Mouse (Mus musculus): Measurements from ENCODE around the gene Cox19. TPM values are rescaled to one million over a fixed set of nuclear protein-coding genes. Genes with fewer than 3 reads are reported as not detected.

Cox19 gene
- total and polyA plus RNA-seq, 3 experiments: 82.8 to 112 (median 94.8) TPM

DNA sequence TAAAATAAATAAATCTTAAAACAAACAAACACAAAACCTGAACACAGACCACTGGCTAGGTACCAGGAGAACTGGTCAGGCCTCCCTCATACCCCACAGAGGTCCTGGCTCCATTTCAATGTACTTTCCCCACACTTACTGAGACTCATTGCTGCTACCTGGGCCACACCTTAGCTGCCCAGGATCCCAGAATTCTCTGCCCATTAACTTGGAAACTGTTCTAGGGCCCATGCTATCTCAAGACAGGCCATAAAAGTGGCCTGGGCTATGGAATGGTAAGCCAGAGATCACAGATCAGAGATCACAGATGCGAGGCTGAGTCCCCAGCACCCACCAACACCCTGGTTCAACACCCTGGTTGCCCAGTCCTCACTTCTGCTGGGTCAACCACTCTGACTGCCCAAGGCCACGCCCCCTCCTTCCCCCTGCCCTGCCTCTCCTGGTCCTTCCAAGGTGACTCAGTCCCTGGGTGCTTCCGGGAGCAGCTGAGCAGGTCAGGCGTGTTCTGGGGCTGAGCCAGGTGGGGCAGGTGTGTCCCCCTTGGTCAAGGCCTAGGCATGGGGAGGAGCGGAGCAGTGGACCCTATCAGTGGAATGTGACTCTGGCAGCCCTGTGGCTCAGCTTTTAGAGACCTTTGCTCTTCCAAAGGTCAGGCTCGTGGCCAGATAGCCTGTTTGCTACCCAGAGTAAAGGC lies 34.1 kb downstream of the Cox19 start:
- no peak for TF ChIP-seq EP300 (IDR thresholded peaks at IDR 0.05; ENCODE audit: insufficient read depth, low read depth, low read length)
- no peak for TF ChIP-seq CTCF (IDR thresholded peaks at IDR 0.05)
- no peak for TF ChIP-seq POLR2A (IDR thresholded peaks at IDR 0.05; ENCODE audit: insufficient read depth, low read depth, low read length)
- no peaks in the 10 kb centered on the region for H3K36me3 ChIP-seq (ENCODE audit: control insufficient read depth, insufficient read depth, low read length)
- H3K27me3 ChIP-seq (ENCODE audit: control insufficient read depth, insufficient read depth, low read length): no peaks in the 10 kb centered on the region
- H3K27ac ChIP-seq: no peak overlapping the region
- H3K9ac ChIP-seq (ENCODE audit: low read depth, low read length): no peak overlapping the region
- WGBS: 77% methylated on average over 6 of the region's 6 CpGs
- DNase-seq: no peak
- no peaks in the 10 kb centered on the region for H3K79me2 ChIP-seq (replicated peaks; ENCODE audit: control insufficient read depth, insufficient read depth, low read length)
- H3K4me3 ChIP-seq: no peak overlapping the region
- no peaks in the 10 kb centered on the region; the same call in 1 of the 2 replicates for H3K4me1 ChIP-seq (ENCODE audit: control insufficient read depth, insufficient read depth, low read length)
- intact Hi-C loops (cut with DNase I): no loop called here

DNA sequence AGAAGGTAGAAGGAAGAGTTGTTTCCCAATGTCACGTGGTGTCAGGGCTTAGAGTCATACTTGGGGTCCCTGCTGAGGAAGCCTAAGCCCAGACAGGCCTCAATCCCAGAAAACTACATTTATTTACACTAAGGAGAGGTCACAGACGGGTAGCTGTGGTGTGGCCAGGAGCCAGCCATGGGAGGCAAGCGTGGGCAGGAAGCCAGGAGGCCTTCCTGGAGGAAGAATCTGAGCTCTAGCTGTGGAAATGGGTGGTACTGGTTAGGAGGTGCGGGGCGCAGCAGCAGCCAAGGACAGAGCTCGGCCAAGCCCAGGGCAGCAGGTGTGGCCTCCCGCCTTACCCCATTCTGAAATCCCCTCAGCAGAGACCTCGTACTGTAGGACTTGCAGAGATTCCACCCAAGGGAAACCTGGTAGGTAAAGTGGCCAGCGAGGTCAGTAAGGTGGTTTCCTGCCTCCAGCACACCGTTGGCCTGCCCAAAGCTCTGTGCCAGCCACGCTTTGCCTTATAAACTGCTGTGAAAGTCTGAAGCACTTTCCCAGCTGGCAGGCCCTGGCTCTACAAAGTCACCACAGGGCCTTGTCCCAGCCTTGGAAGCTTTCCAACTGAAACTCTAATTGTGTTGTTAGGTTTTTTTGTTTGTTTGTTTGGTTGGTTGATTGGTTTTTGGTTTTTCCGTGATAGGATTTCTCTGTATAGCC lies 36.1 kb downstream of the Cox19 start:
- Histone ChIP-seq H3K4me3 (no peak overlapping the region), H3K79me2 (replicated peaks; ENCODE audit: control insufficient read depth, insufficient read depth, low read length) (no peaks in the 10 kb centered on the region), H3K27me3 (ENCODE audit: control insufficient read depth, insufficient read depth, low read length) (no peaks in the 10 kb centered on the region), H3K36me3 (ENCODE audit: control insufficient read depth, insufficient read depth, low read length) (no peaks in the 10 kb centered on the region), H3K4me1 (ENCODE audit: control insufficient read depth, insufficient read depth, low read length) (no peaks in the 10 kb centered on the region; the same call in 1 of the 2 replicates), H3K9ac (ENCODE audit: low read depth, low read length) (no peak overlapping the region), H3K27ac (no peak overlapping the region)
- DNase-seq: no peak
- 76% methylated on average over 12 of the region's 12 CpGs for whole genome bisulfite sequencing
- no peak for TF ChIP-seq EP300 (IDR thresholded peaks at IDR 0.05; ENCODE audit: insufficient read depth, low read depth, low read length)
- TF ChIP-seq POLR2A (IDR thresholded peaks at IDR 0.05; ENCODE audit: insufficient read depth, low read depth, low read length): no peak
- no peak for TF ChIP-seq CTCF (IDR thresholded peaks at IDR 0.05)
- intact Hi-C loops (cut with DNase I): no loop called here

DNA sequence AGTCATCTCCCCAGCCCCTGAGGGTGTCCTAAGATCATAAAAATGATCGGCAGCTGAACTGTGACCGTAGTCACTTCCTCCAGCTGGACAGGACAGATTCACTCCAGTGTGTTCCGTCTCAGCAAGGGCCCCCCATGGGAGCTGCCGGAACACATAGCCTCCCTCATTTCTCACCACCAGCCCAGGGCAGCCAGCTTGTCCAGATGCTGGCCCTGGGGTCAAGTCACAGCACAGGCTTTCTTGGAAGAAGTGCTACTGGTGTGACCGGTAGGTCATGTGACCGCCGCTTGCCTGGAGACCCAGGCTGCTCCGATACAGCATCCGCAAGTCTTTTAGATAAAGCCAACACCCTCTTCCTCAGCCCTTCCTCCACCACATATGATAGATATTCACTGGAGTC lies 37.7 kb downstream of the Cox19 start:
- Histone ChIP-seq H3K79me2 (replicated peaks; ENCODE audit: control insufficient read depth, insufficient read depth, low read length) (no peaks in the 10 kb centered on the region), H3K27me3 (ENCODE audit: control insufficient read depth, insufficient read depth, low read length) (no peaks in the 10 kb centered on the region), H3K36me3 (ENCODE audit: control insufficient read depth, insufficient read depth, low read length) (no peaks in the 10 kb centered on the region), H3K4me1 (ENCODE audit: control insufficient read depth, insufficient read depth, low read length) (no peaks in the 10 kb centered on the region; the same call in 1 of the 2 replicates), H3K4me3 (no peak overlapping the region), H3K9ac (ENCODE audit: low read depth, low read length) (no peak overlapping the region), H3K27ac (no peak overlapping the region)
- no peak for TF ChIP-seq CTCF (IDR thresholded peaks at IDR 0.05)
- no peak for TF ChIP-seq POLR2A (IDR thresholded peaks at IDR 0.05; ENCODE audit: insufficient read depth, low read depth, low read length)
- no peak for TF ChIP-seq EP300 (IDR thresholded peaks at IDR 0.05; ENCODE audit: insufficient read depth, low read depth, low read length)
- 49% methylated on average over 9 of the region's 9 CpGs for WGBS
- intact Hi-C loops (cut with DNase I): no loop called here
- no peak for DNase-seq

DNA sequence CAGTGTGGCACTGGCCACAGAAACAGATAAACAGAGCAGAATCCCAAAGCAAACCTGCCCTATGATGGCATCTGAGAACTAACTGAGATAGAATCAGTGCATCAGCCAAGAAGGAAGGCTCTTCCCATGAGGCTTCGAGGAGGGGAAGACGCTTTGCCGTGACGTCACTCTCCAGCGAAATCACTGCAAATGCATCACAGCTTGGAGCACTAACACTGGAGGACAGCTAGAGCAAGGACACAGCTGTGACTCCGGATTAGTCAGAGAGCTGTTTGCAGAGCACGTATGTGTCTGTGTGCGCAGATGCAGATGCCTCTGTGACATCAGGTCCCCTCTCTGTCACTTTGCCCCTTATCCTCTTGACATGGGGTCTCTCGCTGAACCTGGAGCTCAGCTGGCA lies 39.4 kb downstream of the Cox19 start:
- H3K79me2 ChIP-seq (replicated peaks; ENCODE audit: control insufficient read depth, insufficient read depth, low read length): no peaks in the 10 kb centered on the region
- H3K27ac ChIP-seq: no peak overlapping the region
- no peaks in the 10 kb centered on the region for H3K36me3 ChIP-seq (ENCODE audit: control insufficient read depth, insufficient read depth, low read length)
- TF ChIP-seq EP300 (IDR thresholded peaks at IDR 0.05; ENCODE audit: insufficient read depth, low read depth, low read length): no peak
- TF ChIP-seq POLR2A (IDR thresholded peaks at IDR 0.05; ENCODE audit: insufficient read depth, low read depth, low read length): no peak
- no peak for TF ChIP-seq CTCF (IDR thresholded peaks at IDR 0.05)
- 84% methylated on average over 9 of the region's 9 CpGs for WGBS
- intact Hi-C loops (cut with DNase I): no loop called here
- H3K4me3 ChIP-seq: no peak overlapping the region
- no peak overlapping the region for H3K9ac ChIP-seq (ENCODE audit: low read depth, low read length)
- H3K27me3 ChIP-seq (ENCODE audit: control insufficient read depth, insufficient read depth, low read length): no peaks in the 10 kb centered on the region
- no peak for DNase-seq
- no peaks in the 10 kb centered on the region; the same call in 1 of the 2 replicates for H3K4me1 ChIP-seq (ENCODE audit: control insufficient read depth, insufficient read depth, low read length)

DNA sequence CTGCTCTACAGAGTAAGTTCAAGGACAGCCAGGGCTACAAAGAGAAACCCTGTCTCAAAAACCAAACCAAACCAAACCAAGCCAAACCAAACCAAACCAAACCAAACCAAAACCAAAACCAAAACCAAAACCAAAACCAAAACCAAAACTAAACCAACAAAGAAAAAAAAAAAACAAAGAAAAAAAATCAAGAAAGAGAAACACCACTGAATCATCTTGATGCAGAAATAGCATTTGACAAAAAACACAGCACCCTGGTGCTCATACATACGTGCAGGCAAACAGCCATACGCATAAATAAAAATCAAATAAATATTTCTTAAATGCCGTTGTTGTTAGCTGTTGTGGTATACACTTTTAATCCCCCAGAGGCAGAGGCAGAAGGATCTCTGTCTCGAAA lies 40.7 kb downstream of the Cox19 start:
- no peak overlapping the region for H3K4me3 ChIP-seq
- WGBS: 88% methylated on average over 4 of the region's 4 CpGs
- no peak overlapping the region for H3K9ac ChIP-seq (ENCODE audit: low read depth, low read length)
- no peaks in the 10 kb centered on the region for H3K79me2 ChIP-seq (replicated peaks; ENCODE audit: control insufficient read depth, insufficient read depth, low read length)
- no peaks in the 10 kb centered on the region; the same call in 1 of the 2 replicates for H3K4me1 ChIP-seq (ENCODE audit: control insufficient read depth, insufficient read depth, low read length)
- no peak overlapping the region for H3K27ac ChIP-seq
- H3K27me3 ChIP-seq (ENCODE audit: control insufficient read depth, insufficient read depth, low read length): no peaks in the 10 kb centered on the region
- DNase-seq: no peak
- intact Hi-C loops (cut with DNase I): no loop called here
- TF ChIP-seq POLR2A (IDR thresholded peaks at IDR 0.05; ENCODE audit: insufficient read depth, low read depth, low read length) (no peak), CTCF (IDR thresholded peaks at IDR 0.05) (no peak), EP300 (IDR thresholded peaks at IDR 0.05; ENCODE audit: insufficient read depth, low read depth, low read length) (no peak)
- H3K36me3 ChIP-seq (ENCODE audit: control insufficient read depth, insufficient read depth, low read length): no peaks in the 10 kb centered on the region

DNA sequence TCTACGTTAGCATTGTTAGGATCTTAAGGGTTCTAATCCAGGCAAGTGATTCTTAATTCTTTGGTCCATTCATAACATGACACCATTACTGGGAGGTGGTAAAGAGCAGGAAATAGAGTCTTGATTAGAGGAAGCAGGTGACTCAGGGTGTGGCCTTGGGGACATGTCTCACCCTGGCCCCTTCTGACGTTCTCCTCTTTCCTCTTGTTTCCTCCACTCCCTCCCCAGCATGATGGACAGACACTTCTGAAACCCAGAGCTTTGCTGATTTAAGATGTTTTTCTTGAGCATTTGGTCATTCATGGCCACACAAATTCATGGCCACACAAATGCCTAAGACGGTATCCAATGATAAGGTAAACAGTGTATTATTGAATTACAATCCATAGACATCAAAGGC lies 41.3 kb downstream of the Cox19 start:
- H3K36me3 ChIP-seq (ENCODE audit: control insufficient read depth, insufficient read depth, low read length): no peaks in the 10 kb centered on the region
- TF ChIP-seq POLR2A (IDR thresholded peaks at IDR 0.05; ENCODE audit: insufficient read depth, low read depth, low read length): no peak
- TF ChIP-seq EP300 (IDR thresholded peaks at IDR 0.05; ENCODE audit: insufficient read depth, low read depth, low read length): no peak
- TF ChIP-seq CTCF (IDR thresholded peaks at IDR 0.05): no peak
- no peak overlapping the region for H3K4me3 ChIP-seq
- no peaks in the 10 kb centered on the region; the same call in 1 of the 2 replicates for H3K4me1 ChIP-seq (ENCODE audit: control insufficient read depth, insufficient read depth, low read length)
- 70% methylated on average over 3 of the region's 3 CpGs for WGBS
- no peak overlapping the region for H3K27ac ChIP-seq
- intact Hi-C loops (cut with DNase I): no loop called here
- no peak for DNase-seq
- no peaks in the 10 kb centered on the region for H3K27me3 ChIP-seq (ENCODE audit: control insufficient read depth, insufficient read depth, low read length)
- H3K9ac ChIP-seq (ENCODE audit: low read depth, low read length): no peak overlapping the region
- no peaks in the 10 kb centered on the region for H3K79me2 ChIP-seq (replicated peaks; ENCODE audit: control insufficient read depth, insufficient read depth, low read length)

Data from heart, adult 2 months (tissue).